Mouse (Mus musculus) gastrocnemius, postnatal 36 days (tissue): ENCODE results near the gene Slc35c1. TPM values are rescaled to one million over a fixed set of nuclear protein-coding genes. Genes with fewer than 3 reads are reported as not detected.

Experiments used
- DNase-seq, 2 experiments: peaks; one replicate each; pipeline ENCODE4 v3.0.0; 2022
- intact Hi-C: fragments of 180-260 bp; cut with DNase I; formaldehyde crosslinking; loops from one replicate; pipeline ENCODE4 v1.15.1; 2025
- long read RNA-seq, 2 experiments: library from polyadenylated mRNA; stranded (forward); transcript quantifications; one replicate each; pipeline ENCODE4 v2.0.0; 2021
- total RNA-seq, 2 experiments: library from RNA; stranded (reverse); gene quantifications; 2 replicates each; pipeline ENCODE4 v1.2.3; 2021

Gene Slc35c1
- 1 to 10 TPM; 5.0 to 6.3 TPM for total RNA-seq
- long read RNA-seq, experiment 1, partial matches to known transcripts, result 0 of 5 reads
- long read RNA-seq, experiment 1, other reads (novel, unspliced or antisense), result 3 of 5 reads
- long read RNA-seq, experiment 2, partial matches to known transcripts, result 0 of 3 reads
- long read RNA-seq, experiment 2, other reads (novel, unspliced or antisense), result 2 of 3 reads

DNA sequence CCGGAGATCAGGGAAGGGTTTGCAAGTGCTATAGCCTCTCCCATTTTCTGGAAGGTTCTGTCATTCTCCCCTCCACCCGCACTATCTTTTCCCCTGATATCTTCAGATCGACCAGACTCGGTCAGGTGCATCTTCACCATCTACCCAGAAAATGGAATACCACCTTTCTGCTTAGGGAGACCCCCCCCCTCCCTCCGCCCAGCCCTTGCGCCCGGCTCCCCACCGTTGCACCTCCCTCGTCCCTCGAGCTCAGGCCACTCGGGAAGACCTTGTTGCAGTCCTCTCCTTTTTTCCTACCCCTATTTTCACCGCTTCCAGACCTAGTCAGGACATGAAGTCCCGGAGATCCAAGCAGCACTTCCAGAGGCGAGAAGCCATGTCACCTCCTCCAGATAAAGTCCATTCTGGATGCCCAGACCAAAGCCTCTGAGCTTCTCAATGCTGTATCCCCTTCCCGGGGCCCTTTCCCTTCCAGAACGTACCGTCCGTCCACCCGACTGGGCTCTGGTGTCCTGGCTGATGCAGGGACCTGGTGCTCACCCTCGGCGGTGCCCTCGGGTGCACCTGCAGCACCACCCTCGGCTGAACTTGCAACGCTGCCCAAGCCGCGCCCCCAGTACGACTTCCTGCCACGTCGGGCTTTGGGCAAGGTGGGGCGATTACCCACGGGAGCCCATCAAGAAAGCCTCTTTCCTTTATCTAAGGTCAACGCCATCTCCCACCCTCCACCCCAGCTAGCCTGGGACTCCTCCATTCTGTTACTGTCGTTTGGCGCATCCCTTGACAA, at the start of gene Slc35c1:
TSS of gene Slc35c1 (minus strand) at position 618 of the 787 bp plus-strand sequence.
- intact Hi-C loops, result no loop called here
- DNase-seq, result peak in 1 of 2 experiments; percentile 15

DNA sequence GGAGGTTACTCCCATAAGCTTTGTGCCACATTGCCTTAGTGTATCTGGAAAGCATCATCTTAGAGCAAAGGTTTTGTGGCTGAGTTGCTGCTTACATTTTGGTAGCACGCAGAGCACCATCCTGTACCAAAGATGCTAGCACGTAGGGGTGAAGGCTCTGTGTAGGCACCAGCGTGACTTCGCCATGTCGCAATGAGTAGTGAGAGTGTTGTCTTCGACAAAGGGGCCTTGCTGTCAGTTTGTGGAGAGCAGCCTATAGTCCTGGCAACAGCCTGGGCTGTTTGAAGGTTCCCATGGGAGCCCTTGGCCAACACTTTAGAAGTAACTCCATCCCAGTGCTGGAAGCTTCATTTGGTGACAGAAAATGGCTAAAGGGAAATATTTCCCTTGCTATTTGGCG, 45.0 kb upstream of the Slc35c1 start:
- DNase-seq, result no peak
- intact Hi-C loops, result no loop called here

DNA sequence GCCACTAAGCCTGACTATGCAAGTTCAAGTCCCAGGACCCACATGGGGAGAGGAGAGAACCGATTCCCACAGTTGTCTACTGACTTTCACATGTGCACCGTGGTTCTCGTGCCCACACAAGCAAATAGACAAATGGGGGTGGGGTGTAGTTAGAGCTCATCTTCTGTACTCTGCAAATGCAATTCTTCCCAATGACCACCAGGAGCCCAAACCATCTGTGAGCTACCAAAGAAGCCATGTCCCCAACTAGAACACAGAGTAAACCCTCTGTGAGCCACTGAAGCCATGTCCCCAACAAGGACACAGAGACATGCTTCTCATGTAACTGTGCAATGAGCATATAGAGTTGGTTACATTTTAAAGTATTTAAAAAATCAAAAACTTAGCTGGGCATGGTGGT, 43.1 kb upstream of the Slc35c1 start:
- intact Hi-C loops, result no loop called here
- DNase-seq, result no peak

DNA sequence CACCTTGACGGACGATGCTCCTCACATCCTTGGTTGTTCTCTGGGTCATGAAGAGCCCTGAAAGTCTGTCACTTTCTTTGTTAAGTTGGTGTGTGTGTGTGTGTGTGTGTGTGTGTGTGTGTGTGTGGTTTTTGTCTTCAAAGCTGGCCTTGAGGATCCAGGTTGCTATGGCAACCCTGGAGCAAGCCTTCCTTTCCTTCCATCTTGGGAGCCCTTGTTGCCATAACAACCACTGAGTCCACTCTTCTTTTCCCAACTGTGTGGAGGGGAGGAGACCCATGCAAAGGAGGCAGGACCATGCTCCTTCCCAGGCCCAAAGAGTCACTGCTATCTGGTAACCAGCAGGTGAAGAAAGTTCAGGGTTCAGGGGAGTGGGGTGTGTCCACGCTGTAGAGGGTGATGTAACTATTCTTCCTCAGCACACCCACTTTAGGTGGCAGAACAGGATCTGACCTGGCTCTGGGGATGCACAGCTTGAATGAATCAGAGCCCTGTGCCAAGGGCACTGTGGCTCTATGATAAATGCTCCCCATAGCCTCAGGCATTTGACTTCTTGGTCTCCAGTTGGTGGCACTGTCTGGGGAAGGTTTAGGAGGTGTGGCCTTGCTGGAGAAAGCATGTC, 39.5 kb upstream of the Slc35c1 start:
- intact Hi-C loops, result no loop called here

DNA sequence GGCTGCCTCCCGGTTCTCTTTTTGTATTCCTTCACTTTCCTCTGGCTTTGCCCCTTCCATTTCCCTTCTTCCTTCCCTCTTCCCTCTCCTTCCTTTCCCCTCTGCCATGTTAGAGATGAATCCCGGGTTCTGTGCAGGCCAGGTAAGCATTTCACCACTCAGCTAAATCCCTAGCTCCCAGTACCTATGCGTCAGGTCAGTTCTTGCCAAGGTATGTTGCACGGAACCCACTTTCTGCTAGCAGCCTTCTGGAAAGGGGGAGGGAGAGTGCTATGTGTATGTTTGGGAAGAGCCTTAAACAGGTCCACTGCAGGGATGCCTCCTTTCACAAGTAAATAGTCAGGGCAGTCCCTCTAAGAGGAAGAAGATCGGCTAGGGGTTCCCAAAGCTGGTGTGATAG, 36.8 kb upstream of the Slc35c1 start:
- DNase-seq, result no peak
- intact Hi-C loops, result no loop called here

More for the DNA sequence above, 39.5 kb upstream of the Slc35c1 start:
- DNase-seq, result no peak

DNA sequence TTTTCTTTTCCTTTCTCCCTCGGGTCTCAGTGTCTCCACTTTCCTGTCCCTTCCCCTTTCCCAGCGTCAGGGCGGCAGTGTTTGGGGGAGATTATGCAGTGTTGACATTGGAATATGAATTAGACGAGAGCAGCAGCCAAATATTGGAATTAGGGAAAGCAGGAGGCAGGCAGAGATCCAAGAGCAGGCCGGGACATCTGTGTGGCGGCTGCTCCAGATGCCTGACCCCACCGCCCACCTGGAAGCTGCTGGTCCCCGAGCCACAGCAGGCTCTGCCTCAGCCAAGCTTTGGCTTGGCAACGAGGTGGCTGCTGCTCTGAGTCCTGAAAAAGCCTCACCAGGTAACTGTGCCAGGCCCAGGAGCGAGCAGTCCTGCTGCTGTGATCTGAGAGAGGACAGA, 36.3 kb upstream of the Slc35c1 start:
- intact Hi-C loops, result no loop called here
- no peak for DNase-seq

DNA sequence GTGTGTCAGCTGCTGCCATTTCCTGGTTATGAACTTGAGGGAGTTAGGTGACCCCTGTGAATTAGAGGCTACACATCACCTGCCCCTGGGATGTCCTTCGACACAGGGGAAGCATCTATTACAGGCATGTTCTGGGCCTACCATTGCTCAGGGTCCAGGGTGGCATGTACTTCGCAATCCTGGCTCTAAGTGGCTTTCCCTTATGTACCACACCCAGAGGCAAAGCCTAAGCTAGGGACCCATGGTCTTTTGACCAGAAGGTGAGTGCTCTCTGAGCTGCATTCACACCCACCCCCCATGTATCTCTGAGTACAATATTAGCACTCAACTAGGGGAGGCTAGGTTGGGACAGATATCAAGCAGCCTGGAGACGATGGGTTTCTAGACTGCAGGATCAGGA, 34.6 kb upstream of the Slc35c1 start:
- intact Hi-C loops, result no loop called here
- DNase-seq, result no peak

DNA sequence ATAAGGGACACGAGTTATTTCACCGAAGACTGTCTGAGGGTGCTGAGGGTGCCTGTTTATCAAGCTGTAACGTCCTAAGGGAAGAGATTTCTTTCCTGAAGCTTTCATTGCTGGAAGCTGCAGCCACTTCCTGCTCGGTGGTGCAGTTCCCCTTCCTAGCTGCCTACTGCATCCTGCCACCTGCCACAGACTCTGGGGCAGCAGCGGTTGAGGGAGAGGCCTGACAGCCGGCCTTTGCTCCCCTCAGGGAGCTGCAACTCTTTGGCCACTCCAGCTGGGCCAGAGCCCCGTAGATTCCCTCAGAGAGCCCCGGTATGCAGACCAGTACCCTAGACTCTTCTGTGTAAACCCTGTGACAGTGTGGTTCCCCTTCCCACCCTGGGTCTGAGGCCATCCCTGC, 34.1 kb upstream of the Slc35c1 start:
- intact Hi-C loops, result no loop called here
- DNase-seq, result no peak

DNA sequence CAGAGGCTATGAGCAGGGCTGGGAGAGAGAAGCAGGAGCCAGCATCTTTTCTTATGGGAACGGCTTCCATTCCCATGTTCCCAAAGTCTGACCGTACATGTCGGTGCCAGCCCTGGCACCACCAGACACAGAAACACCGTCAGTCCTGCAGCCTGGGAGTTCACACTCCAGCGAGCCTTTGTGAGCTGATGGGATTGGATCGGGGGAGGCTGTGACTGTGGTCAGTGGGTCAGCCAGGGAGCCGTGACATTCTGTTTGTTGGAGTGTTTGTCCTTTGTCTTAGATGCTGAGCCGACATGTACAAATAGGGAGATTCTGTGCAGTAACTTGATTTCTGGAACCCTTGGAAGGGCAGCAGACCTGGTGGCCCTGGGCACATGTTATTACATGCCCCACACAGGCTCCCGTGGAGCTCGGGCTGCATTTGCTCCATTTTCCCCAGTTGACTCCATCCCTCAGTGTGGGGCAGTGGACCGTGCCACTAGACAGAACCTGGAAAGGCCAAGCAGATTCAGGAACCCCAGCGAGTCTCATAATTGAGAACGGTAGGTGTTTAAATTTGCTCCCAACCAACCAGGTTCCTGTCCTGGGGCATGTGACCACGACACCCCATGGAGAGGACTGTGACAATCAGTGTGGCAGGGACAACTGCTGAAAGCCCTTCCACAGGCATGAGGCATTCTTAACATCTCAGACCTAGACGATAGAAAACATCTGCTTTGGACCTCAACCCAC, 33.5 kb upstream of the Slc35c1 start:
- DNase-seq, result no peak
- intact Hi-C loops, result no loop called here

DNA sequence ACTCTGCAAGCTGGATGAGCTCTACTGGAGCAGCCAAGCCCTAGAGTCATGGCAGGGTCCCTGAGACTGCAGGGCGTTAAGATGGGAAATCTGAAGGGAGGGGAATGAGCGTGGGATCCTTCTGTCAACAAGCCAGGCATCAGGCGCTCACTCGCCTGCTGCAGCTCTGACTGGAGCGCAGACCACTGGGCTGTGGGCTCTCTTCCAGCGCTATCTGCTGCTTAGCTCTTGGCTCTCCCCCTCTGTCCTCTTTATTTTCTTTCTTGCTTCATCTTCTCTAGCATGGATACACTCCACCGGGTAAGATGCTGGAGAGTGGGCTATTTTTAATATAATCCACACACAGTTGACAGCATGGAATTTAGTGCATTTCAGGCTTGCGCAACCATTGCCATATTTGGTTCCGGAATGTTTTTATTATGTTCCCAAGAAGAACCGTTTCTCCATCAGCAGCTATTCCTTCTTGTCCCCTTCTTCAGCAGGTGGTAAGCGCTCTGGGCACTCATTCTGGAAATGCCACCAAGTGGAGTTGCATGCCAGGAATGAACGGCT, 31.7 kb upstream of the Slc35c1 start:
- intact Hi-C loops, result no loop called here

DNA sequence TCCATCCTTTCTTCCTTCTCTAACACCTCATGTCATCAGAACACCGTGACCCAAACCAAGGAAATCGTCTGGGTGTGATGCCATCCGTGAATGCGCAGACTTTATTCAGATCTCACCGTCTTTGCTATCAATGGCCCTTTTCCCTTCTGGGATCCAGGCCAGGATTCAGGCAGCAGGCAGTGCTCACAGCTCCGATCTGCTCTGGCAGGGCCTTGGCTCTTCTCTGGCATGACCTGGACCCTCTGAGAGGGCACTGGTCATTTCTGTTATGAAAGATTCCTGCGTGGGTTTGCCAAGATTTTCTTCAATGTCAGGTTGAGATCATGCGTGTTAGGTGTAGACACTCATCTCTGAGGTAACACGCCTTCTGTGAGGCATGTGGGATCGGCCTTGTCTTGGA, 30.2 kb upstream of the Slc35c1 start:
- intact Hi-C loops, result no loop called here
- no peak for DNase-seq

More for the DNA sequence above, 31.7 kb upstream of the Slc35c1 start:
- DNase-seq, result no peak

DNA sequence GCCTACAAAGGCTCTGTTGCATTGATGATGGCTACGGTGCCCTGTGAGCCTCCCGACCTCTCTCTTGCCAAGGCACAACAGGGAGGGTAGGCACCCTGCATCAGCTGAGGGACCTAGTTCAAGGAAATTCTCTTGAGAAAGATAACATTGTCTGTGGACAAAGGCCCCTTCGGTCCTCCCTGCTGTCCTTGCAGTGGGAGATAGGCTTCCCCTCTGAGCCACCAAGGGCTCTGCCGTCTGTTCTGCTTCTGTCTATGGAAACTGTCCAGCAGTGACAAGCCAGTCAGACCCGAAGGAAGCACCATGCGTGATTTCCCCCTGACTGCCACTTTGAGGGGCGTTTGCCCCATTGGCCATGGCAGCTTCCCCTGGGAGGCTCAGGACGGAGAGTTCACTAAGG, 27.5 kb upstream of the Slc35c1 start:
- no peak for DNase-seq
- intact Hi-C loops, result loop anchor here (2.0 kb wide), 1 partner anchor 323 kb away; no protein-coding TSS in a partner anchor

DNA sequence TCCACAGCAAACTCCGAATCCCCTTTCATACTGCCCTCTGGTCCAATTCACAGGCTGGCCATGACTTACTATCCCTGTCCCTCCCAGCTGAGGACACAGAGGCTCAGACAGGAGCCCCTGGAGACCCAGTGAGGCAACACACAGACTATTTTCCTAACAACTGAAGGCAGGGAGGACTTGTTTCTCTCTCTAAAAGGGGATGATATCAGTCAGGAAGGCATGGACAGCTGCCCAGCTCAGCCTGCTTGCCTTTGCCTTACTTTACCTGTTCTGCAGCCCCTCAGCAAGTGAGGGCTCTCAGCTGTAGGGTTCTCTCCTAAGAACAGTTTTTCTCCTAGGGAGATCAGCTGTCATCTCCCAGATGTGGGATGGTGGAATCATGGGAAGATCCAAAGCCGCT, 26.6 kb upstream of the Slc35c1 start:
- intact Hi-C loops, result no loop called here
- no peak for DNase-seq

DNA sequence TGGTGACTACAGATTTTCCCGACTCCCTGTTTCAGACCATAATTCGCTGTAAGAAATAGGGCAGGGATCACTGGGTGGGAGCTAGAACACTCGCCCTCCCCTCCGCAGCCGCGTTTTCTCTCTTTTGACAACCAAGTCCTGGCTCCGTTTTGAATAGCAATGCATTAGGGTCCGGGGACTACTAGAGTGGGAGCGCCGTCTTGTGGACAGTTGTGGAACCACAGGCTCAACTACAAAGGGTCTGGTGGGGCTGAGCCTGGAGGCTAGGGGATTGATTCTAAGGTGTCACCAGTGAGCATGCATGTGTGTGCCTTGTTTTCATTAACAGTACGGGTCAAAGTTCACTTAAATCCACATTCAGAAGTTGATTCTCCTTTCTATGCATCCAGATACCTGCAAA, 26.1 kb upstream of the Slc35c1 start:
- DNase-seq, result peak; percentile 67 to 77
- intact Hi-C loops, result no loop called here

DNA sequence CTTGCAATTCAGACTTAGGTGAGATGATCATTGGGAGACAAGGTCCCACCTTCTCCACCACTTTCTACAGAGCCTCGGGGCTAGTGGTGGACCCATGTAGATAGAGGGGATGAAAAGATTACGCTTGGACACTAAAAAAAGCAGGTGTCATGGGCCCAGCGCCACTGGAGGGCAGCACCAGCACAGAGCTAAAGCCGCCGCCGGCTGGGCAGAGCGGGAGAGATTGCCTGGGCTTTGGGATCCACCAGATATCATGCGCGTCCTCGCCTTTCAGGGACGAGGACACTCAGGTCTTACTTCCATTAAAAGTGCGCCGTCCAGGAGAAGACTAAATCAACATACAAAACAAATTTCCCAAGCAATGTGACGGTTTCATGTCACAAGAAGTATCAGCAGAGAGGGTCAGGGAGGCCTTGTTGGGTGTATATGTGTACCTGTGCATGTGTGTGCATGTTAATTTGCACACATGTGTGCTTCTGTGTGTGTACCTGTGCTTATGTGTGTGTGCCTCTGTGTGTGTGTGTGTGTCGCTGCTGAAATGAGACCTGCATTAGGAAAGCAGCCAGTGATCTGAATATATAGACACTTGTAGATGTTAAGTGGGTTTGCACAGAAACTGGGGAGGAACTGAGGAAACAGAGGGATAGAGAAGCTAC, 25.4 kb upstream of the Slc35c1 start:
- intact Hi-C loops, result no loop called here
- DNase-seq, result peak; percentile 56 to 63

DNA sequence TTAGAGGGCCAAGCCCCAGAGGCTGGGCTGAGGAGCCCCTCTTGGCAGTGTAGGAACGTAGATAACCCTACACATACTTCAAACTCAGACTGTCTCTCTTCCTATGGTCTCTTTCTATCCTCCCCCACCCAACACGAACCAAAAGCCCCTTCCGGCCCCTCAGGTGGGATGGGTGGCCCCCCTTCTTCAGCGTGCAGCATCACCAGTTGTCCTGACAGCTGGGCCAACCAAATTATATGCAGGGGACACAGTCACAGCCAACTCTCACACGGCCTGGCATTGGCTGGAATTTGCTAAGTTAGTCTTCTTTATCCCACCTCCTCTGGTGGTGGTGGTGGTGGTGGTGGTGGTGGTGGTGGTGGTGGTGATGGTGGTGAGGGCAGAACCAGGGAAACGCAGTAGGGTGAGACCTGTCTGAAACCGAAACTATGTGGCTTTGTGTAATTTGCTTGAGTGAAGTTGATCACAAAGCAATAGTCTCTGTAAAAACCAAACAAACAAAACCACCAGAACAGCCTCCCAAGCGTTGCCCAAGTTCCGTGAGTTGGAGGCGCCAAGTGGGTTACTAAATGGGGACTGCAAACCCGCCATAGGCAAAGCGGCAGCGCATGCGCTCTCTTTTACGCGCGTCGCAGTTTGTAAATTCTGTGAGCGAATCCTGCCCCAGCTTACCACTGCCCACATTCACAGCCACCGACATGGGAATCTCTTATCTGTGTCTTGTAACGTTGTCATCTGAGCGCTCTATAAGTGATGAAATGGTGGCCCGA, 24.1 kb upstream of the Slc35c1 start:
- no peak for DNase-seq
- intact Hi-C loops, result no loop called here

DNA sequence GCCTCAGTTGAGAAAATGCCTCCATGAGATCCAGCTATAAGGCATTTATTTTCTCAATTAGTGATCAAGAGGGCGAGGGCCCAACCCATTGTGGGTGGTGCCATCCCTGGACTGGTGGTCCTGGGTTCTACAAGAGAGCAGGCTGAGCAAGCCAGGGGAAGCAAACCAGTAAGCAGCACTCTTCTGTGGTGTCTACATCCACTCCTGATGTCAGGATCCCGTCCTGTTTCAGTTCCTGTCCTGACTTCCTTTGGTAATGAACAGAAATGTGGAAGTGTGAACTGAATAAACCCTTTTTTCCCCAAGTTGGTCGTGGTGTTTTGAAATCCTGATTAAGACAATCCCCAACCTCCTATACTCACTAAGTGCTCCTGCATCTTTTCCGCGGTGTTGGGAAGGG, 23.2 kb upstream of the Slc35c1 start:
- no peak for DNase-seq
- intact Hi-C loops, result no loop called here

DNA sequence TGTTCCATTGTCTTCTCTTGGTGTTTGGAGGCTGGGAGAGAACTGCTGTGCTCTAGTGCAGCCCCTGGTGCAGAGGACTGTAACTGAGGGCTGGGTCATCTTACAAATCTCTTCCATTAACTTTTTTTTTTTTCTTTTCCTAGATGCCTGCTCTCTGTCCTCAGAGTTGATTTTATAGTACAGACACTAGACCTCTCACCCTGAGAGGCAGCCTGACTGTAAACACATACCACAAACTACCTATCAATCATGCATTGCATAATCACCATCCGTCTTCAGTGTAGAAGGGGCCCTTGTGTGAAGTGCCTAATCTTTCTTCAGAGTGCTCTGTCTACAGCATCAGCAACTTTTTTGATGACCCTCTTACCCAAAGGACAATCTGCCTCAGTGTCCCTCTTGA, 22.2 kb upstream of the Slc35c1 start:
- intact Hi-C loops, result no loop called here
- DNase-seq, result no peak

DNA sequence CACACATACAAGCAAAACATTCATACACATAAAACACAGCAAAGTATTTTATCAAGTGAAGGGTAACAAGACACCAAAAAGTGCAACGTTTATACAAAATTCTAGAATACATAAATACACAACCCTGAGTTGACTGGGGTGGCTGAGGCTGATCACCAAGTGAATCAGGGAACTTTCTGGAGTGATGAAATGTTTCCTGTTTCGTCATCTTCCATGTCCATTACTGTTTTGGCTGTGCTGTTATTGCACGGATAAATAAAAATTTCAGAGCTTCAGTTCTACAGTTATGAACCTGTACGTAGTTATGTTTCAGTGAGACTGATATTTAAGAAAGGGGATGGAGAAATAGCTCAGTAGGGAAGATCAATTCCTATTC, 18.0 kb upstream of the Slc35c1 start:
- intact Hi-C loops, result no loop called here
- DNase-seq, result no peak
